Mouse (Mus musculus) cerebellum, postnatal 4 days (tissue): ENCODE data around the gene Kcnd3.

Source experiments
- DNase-seq, 2 experiments: peaks; one replicate each; pipeline ENCODE4 v3.0.0; 2022; ENCODE audit warnings: low spot score in 2 of 2, mixed read lengths in 1 of 2

The Kcnd3 gene

DNA sequence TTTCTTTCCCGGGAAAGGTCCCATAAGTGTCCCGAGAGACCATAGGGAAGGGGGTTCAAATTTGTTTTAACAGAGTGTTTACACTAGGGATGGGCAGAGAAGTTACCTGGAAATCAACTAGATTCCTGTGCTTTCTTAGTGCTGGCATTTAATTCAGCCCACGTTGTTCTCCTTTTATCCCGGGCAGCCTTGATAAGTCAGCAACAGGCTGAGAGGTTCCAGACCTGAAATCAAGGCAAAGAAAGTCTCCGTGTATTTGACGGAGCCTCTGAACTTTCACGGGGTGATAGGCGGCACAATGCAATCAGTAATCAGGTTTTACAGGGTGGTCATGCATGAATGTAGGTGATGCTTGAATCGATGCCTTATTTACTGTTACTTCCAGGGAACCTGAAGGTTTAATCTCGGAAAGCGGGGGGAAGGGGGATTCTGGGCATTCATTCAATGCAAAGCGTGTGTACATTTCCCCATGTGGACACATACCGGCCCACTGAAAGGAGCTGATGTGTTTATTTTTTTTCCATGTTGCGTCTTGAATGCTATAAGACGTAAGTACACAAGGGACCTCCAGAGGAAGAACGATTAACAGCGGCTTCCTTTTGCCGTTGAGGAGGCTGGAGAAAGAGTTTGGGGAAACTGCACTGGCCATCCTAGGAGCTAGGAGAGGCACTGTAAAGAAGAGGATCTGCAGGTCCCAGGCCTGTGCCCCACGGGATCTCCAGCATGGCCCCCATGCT, 1.3 kb downstream of the Kcnd3 start:
- no peak for DNase-seq

DNA sequence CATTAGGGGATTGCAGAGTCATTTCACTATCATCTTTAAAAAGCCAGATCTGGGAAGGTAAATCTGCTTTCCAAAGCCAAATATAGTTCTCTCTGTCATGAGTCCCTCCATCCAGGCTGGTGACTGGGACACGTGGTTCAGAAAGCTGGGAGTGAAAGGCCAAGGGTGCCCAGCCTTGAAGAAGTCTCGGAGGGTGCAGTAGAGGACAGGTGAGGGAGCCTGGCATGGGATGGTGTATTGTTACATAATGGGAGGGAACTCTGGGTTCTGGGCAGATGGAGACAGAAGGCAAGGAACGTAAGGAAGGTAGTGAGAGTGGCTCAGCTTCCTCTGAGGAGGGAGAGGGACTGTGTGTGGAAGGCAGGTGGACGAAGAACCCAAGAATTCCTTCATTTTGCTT, 5.5 kb downstream of the Kcnd3 start:
- DNase-seq: no peak

DNA sequence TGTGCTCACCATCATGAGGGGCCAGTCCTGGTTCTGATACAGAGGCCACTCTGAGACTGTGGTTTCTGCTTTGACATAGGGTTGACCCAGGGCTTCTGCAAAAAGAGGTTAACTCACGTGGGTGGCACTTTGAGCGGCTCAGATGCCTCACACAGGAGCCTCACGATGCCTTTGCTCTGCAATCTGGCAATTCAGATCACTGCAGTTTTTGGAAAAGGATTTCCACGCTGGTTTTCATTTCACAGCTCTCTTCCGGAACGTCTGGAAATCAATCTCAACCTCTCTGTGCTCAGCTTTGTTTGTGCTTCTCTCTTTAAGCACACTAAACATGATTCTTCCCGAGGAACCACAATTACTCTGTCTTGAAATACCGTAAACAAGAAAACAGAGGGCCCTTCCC, 14.4 kb downstream of the Kcnd3 start:
- DNase-seq: no peak

DNA sequence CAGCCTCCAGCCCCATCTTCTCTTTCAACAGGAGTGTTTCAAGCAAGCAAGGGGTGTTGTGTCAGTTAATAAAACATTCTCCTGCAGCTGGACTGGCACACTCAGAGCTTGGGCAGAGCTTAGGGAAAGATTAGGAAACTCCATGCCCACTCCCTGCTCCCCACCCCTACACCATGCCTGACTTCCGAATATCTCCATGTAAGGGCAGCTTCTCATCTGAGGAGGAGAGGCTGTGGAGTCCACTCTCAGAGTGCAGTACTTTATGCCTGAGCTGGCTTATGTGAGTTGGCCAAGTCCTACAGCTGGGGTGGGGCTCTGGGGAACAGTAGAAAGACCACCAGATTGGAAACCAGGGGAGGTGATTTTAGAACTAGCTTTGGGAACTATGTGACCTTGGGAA, 20.4 kb downstream of the Kcnd3 start:
- DNase-seq: no peak

DNA sequence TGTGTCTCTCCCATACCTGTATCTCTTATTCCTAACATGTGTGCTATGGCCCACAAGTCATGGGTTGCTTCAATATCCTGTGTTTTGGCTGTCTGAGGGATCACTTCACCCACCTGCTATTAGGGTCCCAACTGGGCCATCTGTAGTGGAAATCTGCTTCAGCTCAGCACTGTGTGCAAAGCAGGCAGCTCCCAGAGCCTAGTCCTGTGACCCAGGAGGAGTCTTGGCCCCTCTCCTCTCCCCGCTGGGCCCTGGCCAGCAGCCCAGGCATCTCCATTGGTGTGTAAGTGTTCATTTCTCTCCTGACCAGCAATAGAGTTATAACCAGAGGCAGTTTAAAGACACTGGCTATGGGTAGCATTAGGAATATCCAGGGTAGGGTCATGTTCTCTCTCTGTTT, 24.3 kb downstream of the Kcnd3 start:
- DNase-seq: peak; percentile 59 to 90

DNA sequence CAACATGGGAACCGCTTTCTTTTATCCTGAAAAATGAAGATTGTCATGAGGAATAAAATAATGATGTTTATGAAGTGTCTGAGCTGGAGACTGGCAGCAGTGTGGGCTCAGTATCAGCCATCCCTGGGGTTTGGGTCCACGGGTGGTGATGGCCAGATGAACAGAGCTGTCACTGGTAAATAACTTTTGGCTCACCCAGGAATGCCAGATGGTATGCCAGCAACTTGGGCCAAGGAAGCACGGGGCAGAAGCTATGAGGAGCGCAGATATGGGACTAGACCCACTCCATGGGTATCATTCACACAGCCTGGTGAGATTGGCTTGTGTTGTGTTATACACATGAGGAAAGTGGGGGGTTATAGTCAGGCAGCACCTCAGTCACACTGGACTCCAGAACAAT, 26.7 kb downstream of the Kcnd3 start:
- DNase-seq: peak in 1 of 2 experiments; percentile 47

DNA sequence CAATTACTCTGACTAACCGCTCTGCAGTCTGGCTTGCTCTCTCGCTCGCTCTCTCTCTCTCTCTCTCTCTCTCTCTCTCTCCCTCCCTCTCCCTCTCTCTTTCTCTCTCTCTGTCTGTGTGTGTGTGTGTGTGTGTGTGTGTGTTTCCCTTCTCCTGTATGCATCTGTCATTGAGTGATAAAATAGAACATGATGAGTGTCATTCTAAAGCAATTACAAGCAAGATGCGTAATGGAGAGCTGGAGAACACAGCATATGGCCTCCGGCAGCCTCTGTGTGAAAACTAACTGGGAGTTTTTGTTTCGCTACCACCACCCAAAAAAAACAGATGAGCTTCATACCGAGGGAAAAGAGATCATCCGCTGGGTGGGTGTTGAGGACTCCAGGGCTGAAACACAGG, 29.3 kb downstream of the Kcnd3 start:
- no peak for DNase-seq

DNA sequence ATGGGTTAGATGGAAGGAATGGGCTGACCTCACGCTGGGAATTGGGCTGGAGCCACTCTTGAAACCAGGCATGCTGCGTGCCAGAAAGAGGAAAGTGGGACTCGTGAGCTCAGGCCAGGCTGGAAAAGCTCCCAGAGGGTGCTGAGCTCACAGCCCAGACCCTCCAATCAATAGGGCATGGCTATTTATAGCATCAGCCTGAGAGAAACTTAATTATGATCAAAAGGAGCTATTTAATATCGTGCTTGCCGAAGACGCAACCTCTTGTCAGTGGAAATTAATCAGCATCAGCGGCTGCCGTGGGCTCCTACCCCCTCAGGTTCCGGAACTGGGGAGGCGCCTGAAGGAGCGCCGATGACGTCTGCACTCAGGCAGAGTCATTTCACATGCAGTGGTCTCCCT, 31.5 kb downstream of the Kcnd3 start:
- DNase-seq: no peak

DNA sequence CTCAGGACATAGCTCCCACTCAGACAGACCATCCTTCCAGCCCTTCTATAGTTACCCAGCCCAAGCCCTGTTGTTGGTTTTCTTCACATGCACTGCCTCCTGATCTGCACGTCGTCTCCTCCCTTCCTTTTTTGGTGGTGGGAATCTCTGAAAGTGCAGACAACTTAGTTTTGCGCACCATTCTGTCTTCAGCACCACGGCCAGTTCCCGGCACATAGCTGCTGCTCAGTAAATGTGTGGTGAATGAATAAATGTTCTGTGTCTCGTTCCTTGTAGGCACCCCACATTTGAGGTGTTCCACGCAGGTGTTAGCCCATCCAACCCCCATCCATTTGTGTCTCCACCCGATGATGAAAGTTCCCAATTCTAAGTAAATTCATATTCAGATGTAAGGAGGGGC, 35.0 kb downstream of the Kcnd3 start:
- DNase-seq: no peak

DNA sequence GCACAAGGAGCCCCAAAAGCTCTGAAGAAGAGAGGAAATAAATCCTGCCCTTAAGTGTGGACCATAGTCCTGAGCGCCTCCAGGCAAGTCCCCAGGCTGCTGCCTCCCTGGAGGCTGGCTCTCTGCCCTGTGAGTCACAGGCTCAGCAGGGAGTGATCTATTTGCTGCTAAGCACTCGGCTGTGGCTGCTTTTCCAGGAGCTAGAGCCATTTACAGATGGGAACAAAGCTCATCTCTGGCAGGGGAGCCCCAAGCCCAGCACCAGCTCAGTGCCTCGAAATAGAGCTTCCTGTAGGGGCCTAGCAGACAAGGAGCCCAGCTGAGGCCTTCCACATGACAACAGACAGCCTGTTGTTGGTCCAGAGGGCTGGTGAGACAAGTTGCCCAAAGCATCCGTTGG, 37.5 kb downstream of the Kcnd3 start:
- DNase-seq: no peak

DNA sequence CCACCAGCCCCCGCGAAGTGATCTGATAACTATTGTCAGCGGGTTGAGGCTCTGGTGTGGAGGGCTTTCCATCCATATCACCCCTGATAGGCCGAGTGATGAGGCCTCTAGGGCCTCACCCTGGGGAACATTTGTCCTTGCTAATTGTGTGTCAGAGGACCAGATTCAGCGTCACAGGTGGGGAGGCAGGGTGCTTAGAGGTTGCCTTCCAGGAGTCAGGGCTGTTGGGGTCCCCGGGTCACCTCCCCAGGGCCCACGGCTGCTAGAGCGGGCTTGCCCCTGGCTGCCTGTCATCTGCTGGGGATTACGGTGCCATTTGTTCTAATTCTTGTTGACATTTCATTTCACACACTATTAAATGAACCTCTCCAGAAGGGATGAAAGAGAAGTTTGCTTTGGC, 42.8 kb downstream of the Kcnd3 start:
- no peak for DNase-seq

DNA sequence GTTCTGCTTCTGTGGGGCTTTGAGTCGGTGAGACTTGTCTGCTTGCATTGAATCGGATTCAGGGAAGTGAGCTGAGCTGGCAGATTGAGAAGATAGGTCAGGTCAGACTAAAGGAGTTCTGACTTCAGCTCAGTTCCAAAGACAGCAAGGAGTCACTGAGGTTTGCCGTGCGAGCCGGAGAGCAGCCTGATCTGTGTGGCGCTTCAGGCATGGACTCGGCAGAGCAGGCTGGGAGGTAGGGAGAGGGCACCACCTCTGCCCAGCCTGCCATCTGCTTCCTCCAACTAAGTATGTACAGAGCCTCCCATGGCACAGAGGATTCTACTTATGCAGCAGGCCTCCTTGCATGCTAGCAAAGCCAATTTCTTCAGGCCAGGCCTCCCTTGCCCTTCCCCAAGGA, 44.1 kb downstream of the Kcnd3 start:
- no peak for DNase-seq

DNA sequence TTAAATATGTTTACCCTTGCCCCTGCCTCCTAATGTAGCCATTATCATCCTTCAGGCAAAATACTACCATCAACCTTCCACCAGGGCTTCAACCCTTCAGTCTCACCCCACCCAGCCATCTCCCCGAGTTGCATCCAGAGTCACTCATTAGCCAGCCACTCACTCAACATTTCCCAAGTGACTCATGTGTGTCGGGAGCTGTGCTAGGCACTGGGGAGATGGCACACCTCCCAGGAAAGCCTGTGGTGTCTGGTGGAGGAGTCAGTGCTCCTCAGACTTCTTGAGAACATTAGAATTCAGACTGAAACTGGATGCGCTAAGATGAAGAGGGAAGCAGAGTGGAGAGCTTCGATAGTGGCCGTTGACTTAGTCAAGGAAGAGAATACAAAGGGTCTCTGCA, 44.8 kb downstream of the Kcnd3 start:
- DNase-seq: no peak

DNA sequence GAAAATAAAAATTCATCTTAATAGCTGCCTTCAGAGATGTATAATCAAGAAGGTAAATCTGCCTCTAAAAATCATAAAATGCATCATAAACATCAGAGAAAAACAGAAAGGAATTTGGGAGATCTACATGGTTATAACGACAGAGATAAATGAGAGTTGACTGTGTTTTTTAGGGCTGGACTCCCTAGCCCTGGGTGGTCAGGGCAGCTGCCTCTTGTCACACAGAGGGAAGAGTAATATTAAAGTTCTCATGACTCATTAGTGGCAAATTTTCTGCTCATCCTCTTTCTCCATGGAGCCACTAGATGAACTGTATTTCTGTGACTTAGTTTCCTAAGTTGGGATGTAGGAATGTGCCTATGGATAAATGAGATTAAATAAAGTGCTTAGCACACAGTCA, 48.9 kb downstream of the Kcnd3 start:
- DNase-seq: no peak

DNA sequence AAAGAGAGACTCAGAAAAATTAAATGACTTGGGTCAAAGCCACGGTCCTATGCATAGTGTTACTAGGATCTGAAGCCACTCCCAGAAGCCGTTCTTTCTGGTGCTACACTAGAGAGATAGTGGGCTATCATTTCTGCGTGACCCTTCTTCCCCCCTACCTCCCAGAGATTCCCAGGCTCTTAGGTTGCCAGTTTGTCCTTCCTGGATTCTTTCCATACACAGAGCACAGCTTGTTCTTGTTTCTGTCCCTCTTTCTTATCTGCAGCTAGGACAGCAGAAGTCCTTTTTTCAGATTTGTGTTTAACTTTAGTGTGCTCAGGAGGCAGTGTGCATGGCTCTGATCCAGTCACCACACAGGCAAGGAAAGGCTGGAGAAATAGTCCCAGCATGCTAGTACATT, 52.1 kb downstream of the Kcnd3 start:
- no peak for DNase-seq

DNA sequence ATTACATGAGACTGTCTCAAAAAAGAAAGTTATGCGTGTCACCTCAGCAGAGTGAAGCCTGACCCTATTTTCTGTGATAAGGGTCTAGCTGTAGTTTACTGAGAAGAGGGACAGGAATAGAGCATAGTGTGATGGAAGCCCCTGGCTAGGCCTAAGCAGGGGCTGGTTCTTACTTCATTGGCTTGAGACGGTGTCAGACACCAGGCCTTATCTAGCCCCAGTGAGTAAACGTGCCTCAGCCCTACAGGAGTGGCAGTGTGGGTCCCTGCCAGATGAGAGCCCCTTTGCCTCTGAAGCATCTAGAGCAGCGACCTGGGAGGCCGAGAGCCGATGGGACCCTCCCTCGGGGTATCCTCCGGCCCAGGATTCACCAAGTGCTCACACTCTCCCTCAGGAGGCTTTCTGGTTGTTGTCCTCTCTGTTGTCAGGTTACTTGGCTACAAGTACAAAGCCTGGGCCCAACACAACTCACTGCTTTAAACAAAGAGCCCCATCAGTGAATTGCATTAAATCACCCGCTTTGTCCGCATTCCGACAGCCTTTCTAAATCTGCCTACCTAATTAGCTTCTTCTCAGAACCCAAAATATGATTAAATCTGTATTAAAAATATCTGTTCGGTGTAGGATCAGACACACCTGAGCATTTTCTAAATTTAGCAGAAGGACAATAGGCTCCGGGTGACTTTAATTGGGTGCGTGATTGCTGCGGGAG, 53.2 kb downstream of the Kcnd3 start:
- no peak for DNase-seq

DNA sequence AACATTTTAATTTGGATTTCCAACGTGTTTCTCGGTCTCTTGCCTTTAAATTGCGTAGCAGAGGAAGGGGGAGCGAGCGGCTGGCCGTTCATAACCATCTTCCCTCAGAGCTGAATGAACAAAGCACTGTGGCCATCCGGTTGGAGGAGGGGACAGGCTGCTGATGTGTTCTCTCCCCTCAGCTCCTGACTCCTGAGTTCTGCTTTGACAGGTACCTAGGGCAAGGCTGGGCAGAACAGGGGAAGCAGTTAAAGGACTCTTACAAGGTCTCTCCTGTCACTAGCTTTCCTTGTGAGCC, 53.7 kb downstream of the Kcnd3 start:
- no peak for DNase-seq

DNA sequence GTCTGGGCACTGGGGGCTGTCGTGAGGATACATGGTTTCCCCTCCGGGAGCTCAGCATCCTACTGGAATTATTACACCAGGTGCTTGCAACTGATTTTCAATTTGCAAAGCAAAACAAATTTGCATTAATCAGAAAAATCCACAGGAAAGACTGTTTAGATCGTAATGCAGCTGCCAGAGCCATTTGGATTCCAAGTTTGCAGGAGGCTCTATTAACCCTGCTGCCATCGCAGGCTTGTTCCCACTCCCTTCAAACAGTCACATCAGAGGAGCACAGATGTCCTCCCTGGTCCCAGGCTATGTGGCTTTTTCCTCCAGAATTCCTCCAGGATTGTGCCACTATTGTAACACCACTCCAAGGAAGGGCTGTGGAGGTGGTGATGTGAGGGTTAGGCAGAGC, 54.5 kb downstream of the Kcnd3 start:
- DNase-seq: no peak

DNA sequence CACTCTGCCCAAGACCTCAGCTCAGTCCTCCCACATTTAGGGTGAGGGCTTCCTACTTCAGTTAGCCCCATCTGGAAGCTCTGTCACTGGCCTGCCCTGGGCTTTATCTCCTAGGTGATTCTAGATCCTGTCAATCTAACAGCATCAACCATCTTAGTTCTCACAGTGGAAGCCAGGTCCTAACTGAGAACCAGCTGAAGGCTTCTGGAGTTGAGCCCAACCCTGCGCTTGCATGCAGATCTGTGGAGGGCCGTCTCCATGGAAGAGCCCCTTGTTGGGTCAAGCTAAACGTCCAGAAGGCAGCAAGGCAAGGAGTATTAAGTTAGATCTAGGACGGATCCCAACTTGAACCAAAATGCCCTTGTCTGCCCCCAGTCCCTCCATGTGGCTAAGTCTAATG, 57.2 kb downstream of the Kcnd3 start:
- DNase-seq: no peak

DNA sequence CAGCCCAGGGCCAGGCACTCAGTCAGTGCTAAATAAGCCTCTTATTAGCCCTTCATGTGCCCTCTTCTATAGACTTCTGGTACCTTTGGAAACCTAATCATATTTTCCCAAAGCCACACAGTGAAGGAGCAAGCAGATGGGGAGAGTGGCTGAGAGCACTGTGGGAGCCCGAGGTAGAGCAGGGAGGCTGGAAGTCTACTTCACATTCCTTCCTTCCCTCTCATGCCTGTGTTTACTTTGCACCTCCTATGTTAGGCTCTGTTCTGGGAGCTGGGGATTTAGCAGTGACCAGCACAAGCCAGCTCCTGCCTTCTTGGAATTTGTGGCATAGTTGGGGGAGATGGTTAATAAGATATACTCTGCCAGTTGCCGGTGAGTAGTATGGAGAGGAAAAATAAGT, 59.7 kb downstream of the Kcnd3 start:
- DNase-seq: no peak

DNA sequence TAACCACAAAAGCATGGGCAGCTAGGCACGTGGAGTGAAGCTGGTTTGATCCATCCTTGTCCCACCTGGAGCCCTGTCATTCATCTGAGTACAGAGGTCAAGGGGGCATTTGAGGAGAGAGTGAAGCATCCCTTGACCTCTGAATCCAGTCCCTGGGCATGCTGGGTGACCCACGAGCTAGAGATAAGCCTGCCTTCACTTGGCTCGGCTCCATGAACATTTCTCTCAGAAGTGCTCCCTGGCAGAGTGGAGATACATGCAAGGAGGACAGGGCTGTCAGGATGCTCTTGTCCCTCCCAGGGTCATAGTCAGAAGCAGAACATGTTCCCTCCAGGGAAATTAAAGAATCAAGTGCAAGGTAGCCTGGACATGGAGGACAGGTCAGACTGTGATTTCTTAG, 62.1 kb downstream of the Kcnd3 start:
- no peak for DNase-seq

DNA sequence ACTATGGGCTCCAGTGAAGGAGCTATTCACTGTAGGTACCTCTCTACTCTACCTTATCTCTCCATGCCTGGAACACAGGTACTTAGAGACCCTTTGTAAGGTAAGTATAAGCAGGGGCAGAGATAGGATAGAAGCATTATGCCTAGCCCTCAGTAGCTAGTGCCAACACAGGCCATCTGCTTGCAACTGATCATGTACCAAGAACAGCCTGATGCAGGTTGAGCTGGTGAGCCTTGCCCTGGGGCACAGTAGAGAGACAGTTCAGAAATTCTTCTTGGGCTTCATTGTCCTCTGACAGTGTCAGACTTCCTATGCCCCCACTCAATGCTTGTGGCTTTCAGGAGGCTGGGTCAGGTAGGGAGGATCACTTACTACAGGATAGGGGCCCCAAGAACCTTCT, 62.9 kb downstream of the Kcnd3 start:
- no peak for DNase-seq

DNA sequence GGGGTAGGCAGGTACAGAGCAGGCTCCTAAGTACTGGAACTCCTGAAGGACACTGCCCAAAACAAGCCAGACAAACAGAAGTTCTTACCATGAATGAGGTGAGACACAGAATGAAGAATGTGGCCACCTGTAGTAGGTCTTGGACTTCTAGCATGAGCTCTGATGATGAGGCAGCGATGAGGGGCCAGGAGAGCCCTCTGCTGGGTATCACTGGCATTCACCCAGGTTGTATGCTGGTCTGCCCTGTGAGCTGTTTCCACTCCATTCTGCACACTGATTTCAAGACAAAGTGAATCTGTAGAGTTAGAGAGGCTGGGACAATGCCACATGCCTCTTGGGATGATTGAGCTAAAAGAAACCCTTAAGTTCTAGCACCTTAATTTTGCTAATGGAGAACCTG, 63.5 kb downstream of the Kcnd3 start:
- no peak for DNase-seq

DNA sequence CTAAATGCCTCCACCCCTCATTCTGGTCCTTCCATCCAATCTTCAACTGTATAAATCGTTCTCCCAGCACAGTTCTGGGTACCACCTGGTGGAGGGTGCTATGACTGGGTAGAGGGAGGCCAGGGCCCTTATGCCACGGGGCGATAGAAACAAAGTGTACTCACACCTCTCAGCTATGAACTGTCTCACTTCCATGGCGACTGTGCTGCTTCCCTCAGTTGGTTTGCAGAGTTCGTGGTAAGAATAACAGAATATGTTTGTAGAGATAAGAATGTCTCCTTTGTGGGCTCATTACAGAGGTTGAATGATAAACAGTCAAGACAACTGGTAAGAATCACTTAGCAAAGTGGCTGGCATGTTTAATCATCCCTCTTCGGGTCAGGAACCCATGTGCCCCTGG, 68.3 kb downstream of the Kcnd3 start:
- no peak for DNase-seq
